Mouse (Mus musculus) C2C12 (cell line): ENCODE data around the gene Ripor2.

ENCODE experiments used
- CEBPB ChIP-seq: IDR thresholded peaks from one replicate; pipeline ENCODE4 v1.6.1; 2011; ENCODE audit warnings: low read depth, mild to moderate bottlenecking, control low read depth, moderate library complexity
- CTCF ChIP-seq: IDR thresholded peaks from one replicate; pipeline ENCODE4 v1.5.1; 2011; ENCODE audit not compliant: control insufficient read depth, insufficient read depth, insufficient read length
- MAX ChIP-seq: IDR thresholded peaks from one replicate; pipeline ENCODE4 v1.6.1; 2011; ENCODE audit warnings: mild to moderate bottlenecking, control low read depth
- MYOG ChIP-seq: IDR thresholded peaks from one replicate; pipeline ENCODE4 v1.6.1; 2011; ENCODE audit not compliant: control insufficient read depth, insufficient read length; ENCODE audit errors: extremely low read depth
- USF1 ChIP-seq: IDR thresholded peaks from one replicate; pipeline ENCODE4 v1.6.1; 2011; ENCODE audit warnings: low read depth, mild to moderate bottlenecking, control low read depth, moderate library complexity

- no peak for TF ChIP-seq USF1
- TF ChIP-seq CTCF, result no peak
- TF ChIP-seq MAX, result no peak
- TF ChIP-seq CEBPB, result no peak
- TF ChIP-seq MYOG, result no peak
Observed at GRCm38 (mm10) chr13:24580759-24581158, 1.2 kb upstream of the Ripor2 start.
